ENCODE assay signal across 15 mouse cellular contexts in genomic region chr14:28512805-28513590, GRCm38 (mm10). TPM values are rescaled to one million over a fixed set of nuclear protein-coding genes. Genes with fewer than 3 reads are reported as not detected.
DNase-seq lines count a peak whose midpoint lies in the region; ATAC-seq and TF ChIP-seq lines count a peak whose summit lies in the region.
"Had no signal": no experiment of that assay in that cellular context is flagged by ENCODE, and none has a peak within 500 bp of the region (broad histone marks: within the 10 kb centered on the region; RNA-seq: fewer than 3 reads in every experiment).

No protein-coding gene starts in this region.

- H3K9me3 ChIP-seq in heart, embryonic 13.5 days: no peaks in the 10 kb centered on the region
- no peaks in the 10 kb centered on the region for H3K9me3 ChIP-seq in hindbrain, embryonic 10.5 days
- no peaks in the 10 kb centered on the region for H3K9me3 ChIP-seq in limb, embryonic 11.5 days (ENCODE audit: control insufficient read depth, low read length)
- H3K9me3 ChIP-seq: forebrain, embryonic 12.5 days; heart, embryonic 15.5 days had no signal

- DNase-seq in heart, postnatal 36 days: no peak
- peak; percentile 31 for DNase-seq in R1 (ENCODE audit: low read depth, low spot score)
- no peak for DNase-seq in hindbrain, embryonic 10.5 days (ENCODE audit: low spot score)
- DNase-seq in limb, embryonic 11.5 days (ENCODE audit: low spot score): no peak
- DNase-seq in kidney, adult 2 months: no peak
- no peak for DNase-seq in cerebellum, postnatal 4 days (ENCODE audit: low spot score in 2 of 2)
- DNase-seq in thymus, postnatal 10 days (ENCODE audit: low spot score in 2 of 2): no peak
- DNase-seq: kidney, postnatal 25 days; right cerebral cortex, adult 18-20 months; thymus, postnatal 4 days had no signal

- no peak for TF ChIP-seq CTCF in kidney, adult 2 months (conservative IDR thresholded peaks at IDR 0.05; ENCODE audit: insufficient read depth, insufficient read length, low read depth, low read length)

- intact Hi-C loops in heart, postnatal 36 days (cut with DNase I): no loop called here

- WGBS in heart, embryonic 13.5 days: 82% methylated on average over 5 of the region's 5 CpGs
- WGBS in hindbrain, embryonic 10.5 days: 64% methylated on average over 5 of the region's 5 CpGs
- 75% methylated on average over 5 of the region's 5 CpGs for WGBS in limb, embryonic 11.5 days
- 92% methylated on average over 5 of the region's 5 CpGs for WGBS in kidney, adult 2 months

- H3K27ac ChIP-seq in heart, embryonic 13.5 days (replicated peaks): no peak overlapping the region
- H3K27ac ChIP-seq in hindbrain, embryonic 10.5 days: no peak overlapping the region
- H3K27ac ChIP-seq in limb, embryonic 11.5 days (replicated peaks; ENCODE audit: low read depth, low read length): 0 out of 2 replicates have a peak overlapping the region, but pooled peaks have one; percentile 18
- H3K27ac ChIP-seq in kidney, adult 2 months (ENCODE audit: insufficient read depth, low read depth, low read length): no peak overlapping the region
- H3K27ac ChIP-seq: forebrain, embryonic 12.5 days; heart, embryonic 15.5 days had no signal

- H3K4me3 ChIP-seq in heart, embryonic 13.5 days: no peak overlapping the region
- H3K4me3 ChIP-seq in hindbrain, embryonic 10.5 days: peak overlapping the region; percentile 72
- H3K4me3 ChIP-seq in limb, embryonic 11.5 days (ENCODE audit: low read depth, low read length): peak overlapping the region; percentile 94
- H3K4me3 ChIP-seq in kidney, adult 2 months (ENCODE audit: insufficient read depth, low read depth, low read length): no peak overlapping the region
- H3K4me3 ChIP-seq: forebrain, embryonic 12.5 days; heart, embryonic 15.5 days had no signal

- peaks cover 18% of the 10 kb centered on the region for H3K27me3 ChIP-seq in heart, embryonic 13.5 days (replicated peaks)
- H3K27me3 ChIP-seq in hindbrain, embryonic 10.5 days (ENCODE audit: insufficient read depth, poor library complexity, severe bottlenecking): peaks cover 82% of the 10 kb centered on the region
- H3K27me3 ChIP-seq in limb, embryonic 11.5 days (ENCODE audit: control insufficient read depth, insufficient read depth, low read length): no peaks in the 10 kb centered on the region
- 0 out of 2 replicates have a peak, but pooled peaks cover 1% of the 10 kb centered on the region for H3K27me3 ChIP-seq in kidney, adult 2 months (replicated peaks; ENCODE audit: control insufficient read depth, insufficient read depth, low read length)
- H3K27me3 ChIP-seq: CH12.LX had no signal

- peaks cover 45% of the 10 kb centered on the region for H3K4me1 ChIP-seq in heart, embryonic 13.5 days
- peaks cover 71% of the 10 kb centered on the region for H3K4me1 ChIP-seq in hindbrain, embryonic 10.5 days (replicated peaks)
- H3K4me1 ChIP-seq in limb, embryonic 11.5 days (ENCODE audit: control insufficient read depth, insufficient read depth, low read length): peaks cover 30% of the 10 kb centered on the region
- H3K4me1 ChIP-seq in kidney, adult 2 months (ENCODE audit: control insufficient read depth, insufficient read depth, low read length): no peaks in the 10 kb centered on the region

- H3K36me3 ChIP-seq in heart, embryonic 13.5 days: peaks cover 60% of the 10 kb centered on the region
- peaks cover 38% of the 10 kb centered on the region for H3K36me3 ChIP-seq in hindbrain, embryonic 10.5 days
- peaks cover 10% of the 10 kb centered on the region; the same call in 1 of the 2 replicates for H3K36me3 ChIP-seq in limb, embryonic 11.5 days (ENCODE audit: control insufficient read depth, insufficient read depth, low read length)
- H3K36me3 ChIP-seq in kidney, adult 2 months (ENCODE audit: control insufficient read depth, insufficient read depth, low read length): no peaks in the 10 kb centered on the region
- H3K36me3 ChIP-seq: forebrain, embryonic 12.5 days had no signal

- H3K4me2 ChIP-seq in heart, embryonic 13.5 days: 0 out of 2 replicates have a peak overlapping the region, but pooled peaks have one; percentile 90
- peak overlapping the region; percentile 96 for H3K4me2 ChIP-seq in limb, embryonic 11.5 days (ENCODE audit: low read depth, severe bottlenecking)
- H3K4me2 ChIP-seq: forebrain, embryonic 12.5 days; heart, embryonic 15.5 days had no signal

- no peak for TF ChIP-seq POLR2A in kidney, adult 2 months (IDR thresholded peaks at IDR 0.05; ENCODE audit: low read depth, low read length)

- H3K9ac ChIP-seq in heart, embryonic 13.5 days: no peak overlapping the region
- H3K9ac ChIP-seq in limb, embryonic 11.5 days (ENCODE audit: low read length): 0 out of 2 replicates have a peak overlapping the region, but pooled peaks have one; percentile 13
- H3K9ac ChIP-seq: forebrain, embryonic 12.5 days; heart, embryonic 15.5 days had no signal

- ATAC-seq in heart, embryonic 13.5 days (ENCODE audit: extremely low read depth, insufficient number of reproducible peaks, low FRiP score, low TSS enrichment): no peak
- no peak for ATAC-seq in limb, embryonic 11.5 days (ENCODE audit: insufficient number of reproducible peaks, low FRiP score, low TSS enrichment, low read depth)

RNA-seq across cellular contexts. Expression of gene Wnt5a, which starts 8.4 kb away (rescaled TPM):
- polyA plus RNA-seq in heart, embryonic 13.5 days (2015; fragmentation: Nextera tagmentation; extraction: Ambion mirVana): 19.2 and 22.4 TPM in 2 replicates
- 10 to 100 TPM; 10.9 to 16.0 TPM for total RNA-seq in heart, postnatal 36 days (2021)
- 31.2 and 38.8 TPM in 2 replicates for polyA plus RNA-seq in hindbrain, embryonic 10.5 days (2016; fragmentation: Nextera tagmentation; extraction: Ambion mirVana)
- 110 and 115 TPM in 2 replicates for polyA plus RNA-seq in limb, embryonic 11.5 days (2014; fragmentation: Nextera tagmentation; extraction: Ambion mirVana)
- polyA plus RNA-seq in kidney, adult 2 months (2012; rRNA removed): 7.0 and 8.9 TPM in 2 replicates
- total RNA-seq: CH12.LX; monocyte, adult 5-6 weeks had no signal

Comparison
In these comparisons a context has a peak if more than half of its experiments do, and no peak if none do; other contexts are left out.
1. H3K4me3 ChIP-seq: peak in hindbrain, embryonic 10.5 days (single experiment) and limb, embryonic 11.5 days (single experiment); none in heart, embryonic 13.5 days (single experiment) and kidney, adult 2 months (single experiment).